Mouse (Mus musculus): ENCODE measurements around the gene Spi1. TPM values are rescaled to one million over a fixed set of nuclear protein-coding genes. Genes with fewer than 3 reads are reported as not detected.

Gene Spi1
- total and polyA plus RNA-seq, 2 experiments from 2014 or later: 3.9 to 5.1 TPM

- Histone ChIP-seq H3K9me3 (ENCODE audit: low read length) (no peaks in the 10 kb centered on the region), H3K36me3 (ENCODE audit: insufficient read depth) (peaks cover 73% of the 10 kb centered on the region), H3K4me2 (ENCODE audit: low read depth) (no peak overlapping the region), H3K27ac (ENCODE audit: low read depth, low read length) (no peak overlapping the region), H3K9ac (no peak overlapping the region), H3K27me3 (ENCODE audit: insufficient read depth, low read length) (no peaks in the 10 kb centered on the region), H3K4me1 (ENCODE audit: insufficient read depth) (no peaks in the 10 kb centered on the region), H3K4me3 (ENCODE audit: low read depth, low read length) (no peak overlapping the region)
- whole genome bisulfite sequencing: 86% methylated on average over 1 of the region's 1 CpGs
- TF ChIP-seq CTCF (IDR thresholded peaks at IDR 0.05; ENCODE audit: low read depth): no peak
- ATAC-seq (no peak), DNase-seq (no peak)
Measured at GRCm38 (mm10) chr2:91151331-91151730, 69.1 kb downstream of the Spi1 start.

- Histone ChIP-seq H3K4me2 (ENCODE audit: low read depth) (no peak overlapping the region), H3K27ac (ENCODE audit: low read depth, low read length) (no peak overlapping the region), H3K27me3 (ENCODE audit: insufficient read depth, low read length) (no peaks in the 10 kb centered on the region), H3K4me3 (ENCODE audit: low read depth, low read length) (no peak overlapping the region), H3K4me1 (ENCODE audit: insufficient read depth) (no peaks in the 10 kb centered on the region), H3K9me3 (ENCODE audit: low read length) (no peaks in the 10 kb centered on the region), H3K36me3 (ENCODE audit: insufficient read depth) (peaks cover 77% of the 10 kb centered on the region), H3K9ac (no peak overlapping the region)
- DNase-seq: no peak
- ATAC-seq: no peak
- WGBS: 93% methylated on average over 3 of the region's 3 CpGs
- TF ChIP-seq CTCF (IDR thresholded peaks at IDR 0.05; ENCODE audit: low read depth): no peak
Measured at GRCm38 (mm10) chr2:91152885-91153377, 70.7 kb downstream of the Spi1 start.

GRCm38 (mm10) chr2:91154091-91154490 is 71.9 kb downstream of the Spi1 start:
- Histone ChIP-seq H3K27ac (ENCODE audit: low read depth, low read length) (no peak overlapping the region), H3K27me3 (ENCODE audit: insufficient read depth, low read length) (no peaks in the 10 kb centered on the region), H3K36me3 (ENCODE audit: insufficient read depth) (peaks cover 83% of the 10 kb centered on the region), H3K4me2 (ENCODE audit: low read depth) (no peak overlapping the region), H3K9me3 (ENCODE audit: low read length) (no peaks in the 10 kb centered on the region), H3K4me1 (ENCODE audit: insufficient read depth) (no peaks in the 10 kb centered on the region), H3K9ac (no peak overlapping the region), H3K4me3 (ENCODE audit: low read depth, low read length) (no peak overlapping the region)
- WGBS: 95% methylated on average over 3 of the region's 3 CpGs
- ATAC-seq (no peak), DNase-seq (no peak)
- TF ChIP-seq CTCF (IDR thresholded peaks at IDR 0.05; ENCODE audit: low read depth): no peak

GRCm38 (mm10) chr2:91157002-91157752 is 75.0 kb downstream of the Spi1 start:
- 31% methylated on average over 6 of the region's 6 CpGs for WGBS
- Histone ChIP-seq H3K9ac (no peak overlapping the region), H3K4me2 (ENCODE audit: low read depth) (no peak overlapping the region), H3K9me3 (ENCODE audit: low read length) (no peaks in the 10 kb centered on the region), H3K4me1 (ENCODE audit: insufficient read depth) (no peaks in the 10 kb centered on the region), H3K4me3 (ENCODE audit: low read depth, low read length) (no peak overlapping the region), H3K36me3 (ENCODE audit: insufficient read depth) (peaks cover 87% of the 10 kb centered on the region), H3K27ac (ENCODE audit: low read depth, low read length) (no peak overlapping the region), H3K27me3 (ENCODE audit: insufficient read depth, low read length) (no peaks in the 10 kb centered on the region)
- DNase-seq (no peak), ATAC-seq (no peak)
- TF ChIP-seq CTCF (IDR thresholded peaks at IDR 0.05; ENCODE audit: low read depth): no peak

GRCm38 (mm10) chr2:91160591-91160990 is 78.4 kb downstream of the Spi1 start:
- Histone ChIP-seq H3K4me1 (ENCODE audit: insufficient read depth) (no peaks in the 10 kb centered on the region), H3K9ac (no peak overlapping the region), H3K9me3 (ENCODE audit: low read length) (no peaks in the 10 kb centered on the region), H3K27ac (ENCODE audit: low read depth, low read length) (no peak overlapping the region), H3K4me2 (ENCODE audit: low read depth) (no peak overlapping the region), H3K27me3 (ENCODE audit: insufficient read depth, low read length) (no peaks in the 10 kb centered on the region), H3K36me3 (ENCODE audit: insufficient read depth) (peaks cover 86% of the 10 kb centered on the region), H3K4me3 (ENCODE audit: low read depth, low read length) (no peak overlapping the region)
- no peak for ATAC-seq
- DNase-seq: no peak
- 92% methylated on average over 6 of the region's 6 CpGs for WGBS
- no peak for TF ChIP-seq CTCF (IDR thresholded peaks at IDR 0.05; ENCODE audit: low read depth)

GRCm38 (mm10) chr2:91162952-91163351 is 80.8 kb downstream of the Spi1 start:
- no peak for TF ChIP-seq CTCF (IDR thresholded peaks at IDR 0.05; ENCODE audit: low read depth)
- ATAC-seq: no peak

GRCm38 (mm10) chr2:91163532-91163931 is 81.3 kb downstream of the Spi1 start:
- DNase-seq (no peak), ATAC-seq (no peak)
- Histone ChIP-seq H3K4me1 (ENCODE audit: insufficient read depth) (no peaks in the 10 kb centered on the region), H3K9me3 (ENCODE audit: low read length) (no peaks in the 10 kb centered on the region), H3K27ac (ENCODE audit: low read depth, low read length) (no peak overlapping the region), H3K27me3 (ENCODE audit: insufficient read depth, low read length) (no peaks in the 10 kb centered on the region), H3K4me3 (ENCODE audit: low read depth, low read length) (no peak overlapping the region), H3K4me2 (ENCODE audit: low read depth) (no peak overlapping the region), H3K9ac (no peak overlapping the region), H3K36me3 (ENCODE audit: insufficient read depth) (peaks cover 88% of the 10 kb centered on the region)
- 96% methylated on average over 5 of the region's 5 CpGs for WGBS
- TF ChIP-seq CTCF (IDR thresholded peaks at IDR 0.05; ENCODE audit: low read depth): no peak

More at GRCm38 (mm10) chr2:91162952-91163351, 80.8 kb downstream of the Spi1 start:
- Histone ChIP-seq H3K4me2 (ENCODE audit: low read depth) (no peak overlapping the region), H3K27me3 (ENCODE audit: insufficient read depth, low read length) (no peaks in the 10 kb centered on the region), H3K4me1 (ENCODE audit: insufficient read depth) (no peaks in the 10 kb centered on the region), H3K36me3 (ENCODE audit: insufficient read depth) (peaks cover 87% of the 10 kb centered on the region), H3K9ac (no peak overlapping the region), H3K4me3 (ENCODE audit: low read depth, low read length) (no peak overlapping the region), H3K9me3 (ENCODE audit: low read length) (no peaks in the 10 kb centered on the region), H3K27ac (ENCODE audit: low read depth, low read length) (no peak overlapping the region)
- no peak for DNase-seq
- 92% methylated on average over 4 of the region's 4 CpGs for WGBS

All from forebrain, postnatal 0 days (tissue).